Mouse (Mus musculus) stomach, embryonic 14.5 days (tissue): ENCODE results near the gene Mindy2. TPM values are rescaled to one million over a fixed set of nuclear protein-coding genes. Genes with fewer than 3 reads are reported as not detected.

Source experiments
- ATAC-seq: fragments of 200-750 bp; cut with Nextera tagmentation; 2 replicates; pipeline ENCODE4 v1.8.0; 2017; ENCODE audit warnings: low read depth, moderate TSS enrichment; ENCODE audit not compliant: insufficient number of reproducible peaks, insufficient read depth, low FRiP score
- H3K27ac ChIP-seq: fragments of 300-500 bp; sonication (generic); 2 replicates; pipeline ENCODE4 v1.5.1; 2014; ENCODE audit warnings: mild to moderate bottlenecking, low read length, moderate library complexity, mixed read lengths
- H3K27me3 ChIP-seq: fragments of 300-500 bp; sonication (generic); 2 replicates; pipeline ENCODE4 v1.6.1; 2014; ENCODE audit warnings: low read length, control low read depth, mixed read lengths; ENCODE audit not compliant: control insufficient read depth, insufficient read depth
- H3K36me3 ChIP-seq: fragments of 300-500 bp; sonication (generic); 2 replicates; pipeline ENCODE4 v1.6.1; 2014; ENCODE audit warnings: mild to moderate bottlenecking, control low read depth, low read length, moderate library complexity, mixed read lengths; ENCODE audit not compliant: control insufficient read depth, insufficient read depth
- H3K4me1 ChIP-seq: fragments of 300-500 bp; sonication (generic); 2 replicates; pipeline ENCODE4 v1.6.1; 2014; ENCODE audit warnings: low read length, control low read depth, mixed read lengths; ENCODE audit not compliant: control insufficient read depth, insufficient read depth
- H3K4me2 ChIP-seq: fragments of 300-500 bp; sonication (generic); replicated peaks from 2 replicates; pipeline ENCODE4 v1.6.1; 2014; ENCODE audit warnings: low read depth, low read length, control low read depth
- H3K4me3 ChIP-seq: fragments of 300-500 bp; sonication (generic); 2 replicates; pipeline ENCODE4 v1.5.1; 2014; ENCODE audit warnings: low read depth, low read length, control low read depth
- H3K9ac ChIP-seq: fragments of 300-500 bp; sonication (generic); replicated peaks from 2 replicates; pipeline ENCODE4 v1.6.1; 2014; ENCODE audit warnings: low read depth, mild to moderate bottlenecking, control low read depth, low read length, moderate library complexity, mixed read lengths
- H3K9me3 ChIP-seq: fragments of 300-500 bp; sonication (generic); 2 replicates; pipeline ENCODE4 v1.6.1; 2016; ENCODE audit warnings: low read depth, low read length, control low read depth; ENCODE audit not compliant: control insufficient read depth
- whole genome bisulfite sequencing: fragments of 180-500 bp; shearing (Covaris S2); extraction: QIAGEN DNeasy Blood & Tissue Kit; methylation state at CpG from one replicate; pipeline ENCODE4 v1.1.7; 2014; 5-methylcytosine and 5-hydroxymethylcytosine counted together
- polyA plus RNA-seq: library from polyadenylated mRNA; unstranded; fragments of >200 nt; fragmentation: Nextera tagmentation; extraction: Ambion mirVana; gene quantifications from 2 replicates; pipeline ENCODE4 v1.2.1, GENCODE M21; 2014

The Mindy2 gene
- polyA plus RNA-seq, 1 experiment from 2014 or later, result 11.3 TPM

- Histone ChIP-seq H3K9ac (peak within 1 kb of the TSS; percentile 80), H3K27ac (peak within 1 kb of the TSS; percentile 92), H3K27me3 (no peaks in the 10 kb centered on the region), H3K4me2 (peak within 1 kb of the TSS; percentile 86), H3K4me3 (peak within 1 kb of the TSS; percentile 85), H3K9me3 (no peaks in the 10 kb centered on the region), H3K36me3 (no peaks in the 10 kb centered on the region), H3K4me1 (peaks cover 8% of the 10 kb centered on the region)
- ATAC-seq, result peak; percentile 42
- WGBS, result under 1% methylated on average over 63 of the region's 72 CpGs
Observed at GRCm38 (mm10) chr9:70656130-70657007, 605 bp downstream of the Mindy2 start, which contains the start of gene Gm10642. TSS of gene Gm10642 (plus strand) at chr9:70656251.

DNA sequence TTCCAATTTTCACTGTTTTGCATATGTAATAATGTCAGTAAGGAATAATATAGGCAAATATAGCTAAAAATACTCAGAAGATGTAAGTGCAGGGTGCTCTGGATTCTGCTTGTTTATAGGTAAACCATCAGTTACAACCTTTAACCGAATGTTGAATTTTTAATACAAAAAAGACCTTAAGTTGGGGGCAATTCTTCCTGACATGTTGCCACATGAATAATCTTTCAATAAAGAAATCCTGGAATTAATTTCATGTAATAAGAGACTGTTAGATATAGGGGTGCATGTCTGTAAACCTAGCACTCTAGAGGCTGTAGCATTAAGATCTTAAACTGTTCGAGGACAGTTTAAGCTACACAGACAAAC is 1.2 kb downstream of the Mindy2 start:
- H3K27ac ChIP-seq, result no peak overlapping the region
- no peaks in the 10 kb centered on the region for H3K36me3 ChIP-seq
- H3K4me1 ChIP-seq, result peaks cover 8% of the 10 kb centered on the region
- H3K27me3 ChIP-seq, result no peaks in the 10 kb centered on the region
- H3K4me2 ChIP-seq, result peak overlapping the region; percentile 86
- no peaks in the 10 kb centered on the region for H3K9me3 ChIP-seq
- peak overlapping the region; percentile 85 for H3K4me3 ChIP-seq
- WGBS, result 35% methylated on average over 2 of the region's 2 CpGs
- H3K9ac ChIP-seq, result no peak overlapping the region
- ATAC-seq, result no peak

DNA sequence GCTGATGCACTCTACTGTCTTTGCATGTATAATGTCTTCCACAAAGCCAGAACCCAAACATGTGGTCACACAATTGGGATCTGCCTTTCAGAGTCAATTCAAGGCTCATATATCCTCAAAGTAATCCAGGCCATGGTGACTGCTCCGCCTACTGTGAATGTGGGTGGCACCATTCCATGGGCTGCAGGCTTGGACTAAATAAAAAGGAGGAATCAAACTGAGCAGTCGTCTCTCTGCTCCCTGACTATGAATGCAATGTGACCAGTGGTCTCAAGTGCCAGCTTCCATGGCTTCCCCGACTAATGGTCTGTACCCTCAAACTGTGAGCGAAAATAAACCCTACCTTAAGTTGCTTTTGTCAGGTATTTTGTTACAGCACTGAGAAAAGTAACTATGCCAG is 2.5 kb downstream of the Mindy2 start:
- no peak for ATAC-seq
- Histone ChIP-seq H3K4me2 (no peak overlapping the region), H3K4me1 (peaks cover 8% of the 10 kb centered on the region), H3K9ac (no peak overlapping the region), H3K27ac (no peak overlapping the region), H3K4me3 (no peak overlapping the region), H3K36me3 (no peaks in the 10 kb centered on the region), H3K9me3 (no peaks in the 10 kb centered on the region), H3K27me3 (no peaks in the 10 kb centered on the region)
- 78% methylated on average over 4 of the region's 4 CpGs for WGBS

DNA sequence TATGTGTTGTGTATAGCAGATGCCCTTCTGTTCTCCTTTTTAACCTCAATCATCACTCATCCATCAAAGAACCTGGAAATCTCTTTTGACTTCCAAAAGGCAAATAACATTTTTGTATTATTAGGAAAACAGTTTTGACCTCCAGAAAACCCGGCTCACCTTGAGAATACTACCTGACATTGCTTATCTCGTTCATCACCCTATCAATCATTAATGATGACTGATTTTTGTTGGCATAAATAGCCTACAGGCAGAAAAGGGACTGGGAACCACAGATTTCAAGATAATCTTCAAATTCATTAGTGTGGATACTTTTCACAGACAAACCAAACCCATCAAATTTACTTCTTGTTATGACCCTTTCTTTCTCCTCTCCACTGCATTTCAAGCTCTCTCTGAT is 3.1 kb downstream of the Mindy2 start:
- Histone ChIP-seq H3K4me2 (no peak overlapping the region), H3K4me1 (peaks cover 8% of the 10 kb centered on the region), H3K27ac (no peak overlapping the region), H3K9ac (no peak overlapping the region), H3K9me3 (no peaks in the 10 kb centered on the region), H3K36me3 (no peaks in the 10 kb centered on the region), H3K27me3 (no peaks in the 10 kb centered on the region), H3K4me3 (no peak overlapping the region)
- WGBS, result 56% methylated on average over 2 of the region's 2 CpGs
- ATAC-seq, result no peak

DNA sequence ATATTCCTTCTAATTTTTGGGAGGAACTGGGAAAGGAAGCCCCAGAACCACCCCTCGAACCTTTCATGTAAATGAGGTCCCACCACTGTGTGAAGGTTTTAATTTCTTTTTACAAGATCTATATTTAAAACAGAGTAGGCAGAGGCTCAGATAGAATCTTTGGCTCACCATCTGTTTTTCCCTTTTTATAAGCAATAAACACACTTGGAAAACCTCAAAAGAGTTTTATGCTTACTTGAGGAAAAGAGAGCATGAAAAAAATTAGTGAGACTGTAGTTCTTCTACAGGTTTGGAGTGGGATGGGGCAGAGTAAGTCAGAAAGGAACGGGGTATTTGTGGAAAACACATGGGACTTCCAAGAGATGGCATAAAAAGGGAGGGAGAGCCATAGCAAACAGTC is 4.8 kb downstream of the Mindy2 start:
- Histone ChIP-seq H3K4me1 (peaks cover 8% of the 10 kb centered on the region), H3K9ac (no peak overlapping the region), H3K27ac (no peak overlapping the region), H3K9me3 (no peaks in the 10 kb centered on the region), H3K4me2 (no peak overlapping the region), H3K4me3 (no peak overlapping the region), H3K27me3 (no peaks in the 10 kb centered on the region), H3K36me3 (no peaks in the 10 kb centered on the region)
- no peak for ATAC-seq
- 77% methylated on average over 2 of the region's 2 CpGs for WGBS

DNA sequence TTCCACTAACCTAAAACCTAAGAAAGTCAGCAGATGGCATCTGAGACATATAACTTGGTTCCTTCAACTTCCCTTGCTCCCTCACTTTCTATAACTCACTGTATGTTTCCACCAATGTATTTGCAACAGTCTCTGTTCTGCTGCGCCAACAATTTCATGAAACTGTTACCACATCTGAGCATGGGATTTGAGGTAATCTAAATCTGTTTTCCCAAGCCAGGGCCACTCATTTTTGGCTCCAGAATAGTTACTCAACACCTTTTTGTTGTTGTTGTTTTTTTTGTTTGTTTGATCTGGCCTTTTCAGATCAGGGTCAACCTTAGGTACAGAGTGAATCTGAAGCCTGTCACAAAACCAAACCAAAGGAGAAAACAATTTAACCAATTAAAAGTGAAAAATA is 6.0 kb downstream of the Mindy2 start:
- ATAC-seq, result no peak
- 96% methylated on average over 1 of the region's 1 CpGs for WGBS
- Histone ChIP-seq H3K27me3 (no peaks in the 10 kb centered on the region), H3K27ac (no peak overlapping the region), H3K4me1 (peaks cover 8% of the 10 kb centered on the region), H3K36me3 (no peaks in the 10 kb centered on the region), H3K9me3 (no peaks in the 10 kb centered on the region), H3K9ac (no peak overlapping the region), H3K4me3 (no peak overlapping the region), H3K4me2 (no peak overlapping the region)

DNA sequence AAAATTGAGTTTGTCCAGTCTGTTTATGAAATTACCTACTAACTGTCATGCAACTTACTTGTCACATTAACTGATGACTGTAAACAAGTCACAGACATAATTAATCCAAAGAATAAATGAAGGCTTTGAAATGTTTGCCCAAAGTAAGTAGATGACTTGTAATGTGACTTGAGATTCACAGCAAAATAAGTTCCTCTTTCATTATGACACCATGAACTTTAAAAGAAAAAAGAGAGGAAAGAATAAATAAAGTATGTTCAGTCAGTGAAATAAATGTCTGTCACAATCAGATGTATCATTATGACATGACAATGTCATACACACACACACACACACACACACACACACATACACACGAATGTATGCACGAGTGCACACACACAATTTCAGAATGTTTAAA is 6.7 kb downstream of the Mindy2 start:
- H3K9ac ChIP-seq, result no peak overlapping the region
- H3K9me3 ChIP-seq, result no peaks in the 10 kb centered on the region
- H3K4me1 ChIP-seq, result peaks cover 8% of the 10 kb centered on the region
- no peaks in the 10 kb centered on the region for H3K27me3 ChIP-seq
- no peak overlapping the region for H3K27ac ChIP-seq
- no peak overlapping the region for H3K4me3 ChIP-seq
- WGBS, result 63% methylated on average over 2 of the region's 2 CpGs
- no peak overlapping the region for H3K4me2 ChIP-seq
- no peaks in the 10 kb centered on the region for H3K36me3 ChIP-seq
- no peak for ATAC-seq

DNA sequence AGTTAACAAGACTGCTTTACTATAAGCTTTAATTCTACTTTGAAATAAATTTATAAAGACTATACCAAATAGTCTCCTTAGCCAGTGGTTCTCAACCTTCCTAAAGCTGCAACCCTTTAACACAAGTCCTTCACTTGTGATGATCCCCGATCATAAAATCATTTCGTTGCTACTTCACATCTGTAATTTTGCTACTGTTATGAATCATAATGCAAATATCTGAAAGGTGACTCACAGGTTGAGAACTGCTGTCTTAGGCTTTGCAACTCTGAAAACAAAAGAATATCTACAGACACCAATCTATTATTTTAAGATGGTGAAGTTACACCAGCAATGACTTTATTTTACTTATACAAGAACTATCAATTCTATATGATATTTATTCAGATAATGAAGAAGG is 20.2 kb downstream of the Mindy2 start:
- Histone ChIP-seq H3K27ac (no peak overlapping the region), H3K4me1 (no peaks in the 10 kb centered on the region), H3K36me3 (no peaks in the 10 kb centered on the region), H3K9ac (no peak overlapping the region), H3K27me3 (no peaks in the 10 kb centered on the region), H3K9me3 (no peaks in the 10 kb centered on the region), H3K4me2 (no peak overlapping the region), H3K4me3 (no peak overlapping the region)
- 83% methylated on average over 2 of the region's 2 CpGs for WGBS
- no peak for ATAC-seq

DNA sequence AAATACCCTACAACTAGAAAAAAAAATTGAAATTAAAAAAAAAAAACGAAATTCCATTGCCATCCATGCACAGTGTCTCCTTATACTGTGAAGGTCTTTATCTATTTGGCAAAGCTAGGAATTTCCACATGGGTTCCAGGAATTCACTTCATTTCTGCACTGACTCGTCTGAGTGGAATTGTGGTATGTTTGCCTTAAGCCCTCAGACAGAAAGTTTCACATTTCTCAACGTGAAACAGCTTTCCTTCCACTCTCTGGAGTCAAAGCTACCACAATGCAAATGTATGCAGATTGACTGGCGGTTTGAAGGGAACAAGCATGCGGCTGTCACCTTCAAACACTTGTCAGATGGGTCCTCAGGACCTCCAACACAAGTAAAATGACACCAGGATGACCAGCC is 25.3 kb downstream of the Mindy2 start:
- Histone ChIP-seq H3K36me3 (no peaks in the 10 kb centered on the region), H3K4me1 (no peaks in the 10 kb centered on the region), H3K27ac (no peak overlapping the region), H3K9me3 (no peaks in the 10 kb centered on the region), H3K9ac (no peak overlapping the region), H3K4me3 (no peak overlapping the region), H3K4me2 (no peak overlapping the region), H3K27me3 (no peaks in the 10 kb centered on the region)
- WGBS, result 19% methylated on average over 5 of the region's 5 CpGs
- ATAC-seq, result no peak
